Mouse (Mus musculus): Measurements from ENCODE around the gene Csn1s2a. TPM values are rescaled to one million over a fixed set of nuclear protein-coding genes. Genes with fewer than 3 reads are reported as not detected.
"Not testable (repeated sequence)": the region's sequence is repeated elsewhere in the genome, so short reads cannot be mapped to it uniquely, and the experiment has no call there.

Csn1s2a gene
- not detected in 2 replicates for polyA plus RNA-seq (2016; fragmentation: Nextera tagmentation; extraction: Ambion mirVana)

GRCm38 (mm10) chr5:87774267-87774666, at the start of gene Csn1s2a:
Gene Csn1s2a (plus strand): TSS chr5:87774567.
- no peaks in the 10 kb centered on the region for H3K36me3 ChIP-seq
- H3K4me1 ChIP-seq: no peaks in the 10 kb centered on the region
- no peak within 1 kb of the TSS for H3K4me2 ChIP-seq
- H3K27ac ChIP-seq: no peak within 1 kb of the TSS
- no peaks in the 10 kb centered on the region for H3K9me3 ChIP-seq (replicated peaks)
- no peak within 1 kb of the TSS for H3K9ac ChIP-seq
- WGBS (ENCODE audit: insufficient replicate concordance): 49% methylated on average over 1 of the region's 1 CpGs
- ATAC-seq: no peak
- H3K4me3 ChIP-seq: no peak within 1 kb of the TSS
- no peaks in the 10 kb centered on the region for H3K27me3 ChIP-seq (replicated peaks)

- H3K27me3 ChIP-seq (replicated peaks): no peaks in the 10 kb centered on the region
- H3K9me3 ChIP-seq (replicated peaks): no peaks in the 10 kb centered on the region
- ATAC-seq: no peak
Observed at GRCm38 (mm10) chr5:87734821-87735220, 39.5 kb upstream of the Csn1s2a start.

GRCm38 (mm10) chr5:87753471-87753870, 20.9 kb upstream of the Csn1s2a start:
- WGBS (ENCODE audit: insufficient replicate concordance): 82% methylated on average over 1 of the region's 1 CpGs
- H3K27me3 ChIP-seq (replicated peaks): no peaks in the 10 kb centered on the region
- no peak overlapping the region for H3K4me2 ChIP-seq

More at GRCm38 (mm10) chr5:87734821-87735220, 39.5 kb upstream of the Csn1s2a start:
- Histone ChIP-seq H3K27ac (no peak overlapping the region), H3K4me1 (no peaks in the 10 kb centered on the region), H3K36me3 (no peaks in the 10 kb centered on the region), H3K4me2 (no peak overlapping the region), H3K4me3 (no peak overlapping the region), H3K9ac (no peak overlapping the region)

GRCm38 (mm10) chr5:87764546-87764945, 9.8 kb upstream of the Csn1s2a start:
- no peak for ATAC-seq
- Histone ChIP-seq H3K9ac (no peak overlapping the region), H3K9me3 (replicated peaks) (no peaks in the 10 kb centered on the region), H3K27me3 (replicated peaks) (no peaks in the 10 kb centered on the region), H3K4me1 (no peaks in the 10 kb centered on the region), H3K4me3 (no peak overlapping the region), H3K36me3 (no peaks in the 10 kb centered on the region), H3K27ac (no peak overlapping the region), H3K4me2 (no peak overlapping the region)
- 57% methylated on average over 3 of the region's 3 CpGs for WGBS (ENCODE audit: insufficient replicate concordance)

More at GRCm38 (mm10) chr5:87753471-87753870, 20.9 kb upstream of the Csn1s2a start:
- ATAC-seq: no peak
- no peak overlapping the region for H3K9ac ChIP-seq
- no peaks in the 10 kb centered on the region for H3K36me3 ChIP-seq
- no peak overlapping the region for H3K27ac ChIP-seq
- H3K4me1 ChIP-seq: no peaks in the 10 kb centered on the region
- no peaks in the 10 kb centered on the region for H3K9me3 ChIP-seq (replicated peaks)
- no peak overlapping the region for H3K4me3 ChIP-seq

- not testable (repeated sequence) for H3K4me1 ChIP-seq; ATAC-seq; H3K4me2 ChIP-seq; H3K9me3 ChIP-seq (replicated peaks); H3K27ac ChIP-seq; H3K4me3 ChIP-seq; H3K36me3 ChIP-seq; H3K27me3 ChIP-seq (replicated peaks); H3K9ac ChIP-seq
- WGBS (ENCODE audit: insufficient replicate concordance): 20% methylated on average over 2 of the region's 2 CpGs
Observed at GRCm38 (mm10) chr5:87772151-87772550, 2.2 kb upstream of the Csn1s2a start.

GRCm38 (mm10) chr5:87782731-87783130, 8.4 kb downstream of the Csn1s2a start:
- WGBS (ENCODE audit: insufficient replicate concordance): 38% methylated on average over 4 of the region's 4 CpGs
- H3K27ac ChIP-seq: no peak overlapping the region
- H3K4me1 ChIP-seq: no peaks in the 10 kb centered on the region
- no peaks in the 10 kb centered on the region for H3K27me3 ChIP-seq (replicated peaks)
- ATAC-seq: no peak
- no peak overlapping the region for H3K4me2 ChIP-seq
- no peak overlapping the region for H3K9ac ChIP-seq
- no peak overlapping the region for H3K4me3 ChIP-seq
- H3K9me3 ChIP-seq (replicated peaks): no peaks in the 10 kb centered on the region
- H3K36me3 ChIP-seq: no peaks in the 10 kb centered on the region

GRCm38 (mm10) chr5:87807782-87808181, 33.4 kb downstream of the Csn1s2a start, which contains the start of gene Csn1s2b:
Gene Csn1s2b (plus strand): TSS chr5:87808082.
- ATAC-seq: no peak
- Histone ChIP-seq H3K4me2 (no peak within 1 kb of the TSS), H3K9ac (no peak within 1 kb of the TSS), H3K4me1 (no peaks in the 10 kb centered on the region), H3K9me3 (replicated peaks) (no peaks in the 10 kb centered on the region), H3K4me3 (no peak within 1 kb of the TSS), H3K27ac (no peak within 1 kb of the TSS), H3K36me3 (no peaks in the 10 kb centered on the region), H3K27me3 (replicated peaks) (no peaks in the 10 kb centered on the region)
- 50% methylated on average over 2 of the region's 2 CpGs for WGBS (ENCODE audit: insufficient replicate concordance)

- no peaks in the 10 kb centered on the region for H3K4me1 ChIP-seq
- ATAC-seq: no peak
- no peaks in the 10 kb centered on the region for H3K27me3 ChIP-seq (replicated peaks)
- H3K9ac ChIP-seq: no peak overlapping the region
- H3K4me2 ChIP-seq: no peak overlapping the region
- WGBS (ENCODE audit: insufficient replicate concordance): 46% methylated on average over 2 of the region's 2 CpGs
- H3K36me3 ChIP-seq: no peaks in the 10 kb centered on the region
- H3K4me3 ChIP-seq: no peak overlapping the region
- no peaks in the 10 kb centered on the region for H3K9me3 ChIP-seq (replicated peaks)
- no peak overlapping the region for H3K27ac ChIP-seq
Observed at GRCm38 (mm10) chr5:87809253-87809652, 34.9 kb downstream of the Csn1s2a start.

- 28% methylated on average over 1 of the region's 1 CpGs for WGBS (ENCODE audit: insufficient replicate concordance)
- no peaks in the 10 kb centered on the region for H3K9me3 ChIP-seq (replicated peaks)
Observed at GRCm38 (mm10) chr5:87825386-87825785, 51.0 kb downstream of the Csn1s2a start, which contains the start of gene Prr27. Gene Prr27 (plus strand): TSS chr5:87825686.

More at GRCm38 (mm10) chr5:87825386-87825785, 51.0 kb downstream of the Csn1s2a start, which contains the start of gene Prr27:
- H3K27me3 ChIP-seq (replicated peaks): no peaks in the 10 kb centered on the region
- no peaks in the 10 kb centered on the region for H3K36me3 ChIP-seq
- no peak within 1 kb of the TSS for H3K9ac ChIP-seq
- H3K4me2 ChIP-seq: no peak within 1 kb of the TSS
- no peak for ATAC-seq
- H3K27ac ChIP-seq: no peak within 1 kb of the TSS
- H3K4me1 ChIP-seq: no peaks in the 10 kb centered on the region
- H3K4me3 ChIP-seq: no peak within 1 kb of the TSS

Other genes with a start within 250 kb of the Csn1s2a start
- gene Sult1b1, start 236.4 kb upstream of the Csn1s2a start, polyA plus RNA-seq (2016; fragmentation: Nextera tagmentation; extraction: Ambion mirVana): 0.48 and 0.64 TPM in 2 replicates
- 0.89 and 1.0 TPM in 2 replicates for gene Sult1d1, start 205.5 kb upstream of the Csn1s2a start, polyA plus RNA-seq (2016; fragmentation: Nextera tagmentation; extraction: Ambion mirVana)
- not detected in 2 replicates for gene Sult1e1, start 183.0 kb upstream of the Csn1s2a start, polyA plus RNA-seq (2016; fragmentation: Nextera tagmentation; extraction: Ambion mirVana)
- gene Csn1s1, start 108.4 kb upstream of the Csn1s2a start, polyA plus RNA-seq (2016; fragmentation: Nextera tagmentation; extraction: Ambion mirVana): not detected in 2 replicates
- gene Csn2, start 74.9 kb upstream of the Csn1s2a start, polyA plus RNA-seq (2016; fragmentation: Nextera tagmentation; extraction: Ambion mirVana): not detected in 2 replicates
- not detected in 2 replicates for gene Csn1s2b, start 33.5 kb downstream of the Csn1s2a start, polyA plus RNA-seq (2016; fragmentation: Nextera tagmentation; extraction: Ambion mirVana)
- not detected in 2 replicates for gene Prr27, start 51.1 kb downstream of the Csn1s2a start, polyA plus RNA-seq (2016; fragmentation: Nextera tagmentation; extraction: Ambion mirVana)
- not detected in 2 replicates for gene Odam, start 110.5 kb downstream of the Csn1s2a start, polyA plus RNA-seq (2016; fragmentation: Nextera tagmentation; extraction: Ambion mirVana)
- 0.12 TPM in 1 of 2 replicates, not detected in the other for gene Csn3, start 151.0 kb downstream of the Csn1s2a start, polyA plus RNA-seq (2016; fragmentation: Nextera tagmentation; extraction: Ambion mirVana)
- gene 2310003L06Rik, start 194.9 kb downstream of the Csn1s2a start, polyA plus RNA-seq (2016; fragmentation: Nextera tagmentation; extraction: Ambion mirVana): not detected in 2 replicates
- gene Gm28434, start 194.9 kb downstream of the Csn1s2a start, polyA plus RNA-seq (2016; fragmentation: Nextera tagmentation; extraction: Ambion mirVana): not detected in 2 replicates
- not detected in 2 replicates for gene Cabs1, start 204.9 kb downstream of the Csn1s2a start, polyA plus RNA-seq (2016; fragmentation: Nextera tagmentation; extraction: Ambion mirVana)
- gene Smr3a, start 228.0 kb downstream of the Csn1s2a start, polyA plus RNA-seq (2016; fragmentation: Nextera tagmentation; extraction: Ambion mirVana): not detected in 2 replicates